Mouse (Mus musculus): ENCODE results near the gene Actn3.

- no peak for TF ChIP-seq CTCF (IDR thresholded peaks at IDR 0.05; ENCODE audit: borderline replicate concordance, extremely low read depth, insufficient read depth, insufficient read length)
- no peak for TF ChIP-seq POLR2A (IDR thresholded peaks at IDR 0.05; ENCODE audit: borderline replicate concordance, extremely low read depth, insufficient read depth, insufficient read length, poor library complexity, severe bottlenecking)
These were observed 14.7 kb downstream of the Actn3 start for GRCm38 (mm10) chr19:4863048-4863447.
